Mouse (Mus musculus) cerebellum, adult 18-20 months (tissue): ENCODE results near the gene Kcna2.
A peak's percentile ranks its signal among the peaks of the same experiment; 100 is the strongest.

Source experiments
- DNase-seq, 2 experiments: peaks; one replicate each; pipeline ENCODE4 v3.0.0; 2021

The Kcna2 gene

DNA sequence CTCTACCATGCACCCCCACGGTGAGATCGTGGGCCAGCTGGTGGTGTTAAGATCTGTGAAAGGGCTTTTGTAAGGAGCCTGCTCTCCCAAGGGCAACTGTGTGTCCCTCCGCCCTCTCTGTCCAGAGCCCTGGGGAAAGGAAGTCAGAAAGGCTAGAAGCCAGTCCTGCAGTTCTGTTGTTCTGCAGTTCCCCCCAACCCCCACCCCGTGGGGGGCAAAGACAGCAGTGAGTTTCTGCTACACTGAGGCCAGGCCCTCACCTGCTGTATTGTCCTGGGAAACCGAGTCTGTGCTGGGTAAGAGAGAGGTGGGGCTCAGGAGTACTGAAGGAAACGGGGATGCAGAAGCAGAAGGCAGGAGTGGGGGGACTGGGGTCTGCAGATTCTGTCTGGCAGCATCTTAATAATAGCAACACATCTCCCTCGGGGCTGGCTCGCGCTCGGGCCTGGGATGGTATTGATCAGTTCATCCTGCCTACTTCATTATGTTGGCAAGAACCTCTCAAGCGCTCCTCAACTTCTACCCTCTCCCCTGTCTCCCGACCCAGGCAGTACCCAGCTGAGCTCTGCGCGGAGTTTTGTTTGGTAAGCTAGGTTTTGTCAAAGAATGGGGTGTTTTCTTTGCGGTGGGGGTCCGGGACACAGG lies at the start of gene Kcna2:
TSS of gene Kcna2 (plus strand) at position 336 of the 645 bp plus-strand sequence.
- peak; percentile 38 to 52 for DNase-seq

DNA sequence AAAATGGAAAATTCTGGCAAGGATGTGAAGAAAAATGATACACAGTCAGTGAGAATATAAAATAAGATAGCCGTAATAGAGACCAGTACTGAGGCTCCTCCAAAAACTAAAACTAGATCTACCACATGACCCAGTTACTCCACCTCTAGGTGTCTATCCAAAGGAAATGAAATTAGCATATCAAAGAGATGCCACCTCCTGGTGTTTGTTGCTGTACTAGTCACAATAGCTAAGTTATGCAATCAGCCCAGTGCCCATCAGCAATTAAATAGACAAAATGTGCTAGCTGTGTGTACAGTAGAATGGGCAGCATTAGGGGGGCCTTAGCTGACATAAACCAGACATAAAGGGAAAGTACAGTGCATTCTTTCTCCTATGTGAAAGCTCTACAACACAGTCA lies 39.5 kb upstream of the Kcna2 start:
- DNase-seq: no peak

DNA sequence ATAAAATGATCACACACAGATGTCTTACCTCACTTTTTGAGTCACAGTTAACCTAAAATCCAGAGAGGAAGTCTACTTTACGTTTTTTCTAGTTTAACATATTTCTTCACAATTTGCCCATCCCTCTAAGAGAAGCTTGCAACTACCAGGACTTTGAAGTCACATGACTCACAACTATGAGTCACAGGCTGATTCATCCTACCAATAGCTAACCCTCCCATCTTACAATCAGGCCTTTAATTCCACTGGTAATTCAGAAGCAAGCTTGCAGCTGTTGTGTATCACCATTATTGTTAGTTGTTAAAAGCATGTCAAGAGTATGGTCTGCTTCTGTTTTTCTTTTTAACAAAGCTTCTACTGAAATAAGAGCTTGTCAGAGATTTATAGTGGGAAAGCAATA lies 38.2 kb upstream of the Kcna2 start:
- no peak for DNase-seq

DNA sequence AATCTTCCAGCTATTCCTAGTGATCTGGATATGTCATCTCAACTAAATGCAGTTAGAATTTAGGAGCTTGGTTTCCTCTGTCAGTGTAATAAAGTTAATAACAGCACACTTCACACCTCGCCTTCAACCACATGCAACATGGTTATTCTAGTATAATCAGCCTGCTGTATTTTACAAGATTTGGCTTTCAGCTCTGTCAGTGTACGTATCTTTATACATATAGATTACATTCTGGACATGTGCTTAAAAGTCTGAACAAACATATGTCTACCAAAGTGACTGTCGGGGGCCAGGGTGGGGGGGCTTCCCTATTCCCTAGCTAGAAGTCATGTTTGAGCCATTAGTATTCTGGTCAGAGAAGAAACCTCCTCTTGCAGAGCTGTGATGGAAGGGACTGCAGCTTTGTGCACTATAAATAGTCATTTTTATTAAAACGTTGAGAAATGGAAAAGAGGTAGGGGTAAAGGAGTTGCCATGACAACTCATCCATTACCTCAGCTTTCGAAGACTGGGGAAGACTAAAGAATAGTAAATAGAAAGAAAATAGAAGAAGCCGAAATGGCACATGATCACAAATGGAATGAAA lies 35.3 kb upstream of the Kcna2 start:
- no peak for DNase-seq

DNA sequence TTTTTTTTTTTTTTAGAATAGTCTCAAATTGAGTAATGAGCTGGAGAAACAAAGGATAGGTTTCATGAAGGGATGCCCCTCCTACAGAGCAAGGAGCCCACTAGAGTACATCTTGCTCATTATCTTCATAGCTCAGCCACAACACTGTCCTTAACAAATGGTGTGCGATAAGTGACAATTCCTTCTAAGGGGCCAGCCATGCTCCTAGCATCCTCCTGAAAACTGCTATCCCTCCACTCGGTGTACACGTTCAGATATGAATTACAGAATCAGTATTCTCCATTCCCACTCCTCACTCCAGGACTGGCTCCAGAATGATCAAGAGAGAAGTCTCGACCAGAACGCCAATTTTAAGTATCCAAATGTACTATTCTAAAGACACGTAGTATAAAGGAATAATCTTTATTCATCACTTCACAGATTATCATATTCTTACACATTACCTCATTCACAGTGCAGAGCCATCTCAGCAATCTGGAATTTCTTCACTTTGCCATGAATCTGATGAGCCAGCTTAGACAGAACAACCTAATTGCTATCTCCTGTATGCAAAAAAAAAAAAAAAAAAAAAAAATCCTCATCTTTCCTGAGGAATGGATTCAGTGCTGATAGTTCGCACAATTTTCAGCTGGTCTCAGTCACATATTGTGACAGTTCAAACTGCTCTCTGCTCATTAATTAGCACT lies 34.6 kb upstream of the Kcna2 start:
- no peak for DNase-seq

DNA sequence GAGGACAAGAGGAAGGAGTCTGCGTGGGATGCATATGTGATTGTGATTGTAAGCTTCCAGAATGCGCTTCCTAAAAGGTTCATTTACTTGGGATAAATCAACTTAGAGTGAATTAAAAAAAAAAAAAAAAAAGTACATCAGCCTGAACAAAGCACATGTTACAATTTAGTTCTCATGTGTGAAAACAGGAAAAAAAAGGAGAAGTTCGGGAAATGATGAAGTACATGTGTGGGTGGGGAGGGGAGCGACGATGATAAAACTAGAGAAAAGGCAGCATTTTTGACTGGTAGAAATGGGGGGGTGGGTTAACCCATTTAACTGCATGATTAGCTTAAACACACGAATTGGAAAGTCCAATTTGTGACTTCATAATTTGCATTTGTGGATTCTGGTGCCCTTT lies 33.7 kb upstream of the Kcna2 start:
- DNase-seq: no peak

DNA sequence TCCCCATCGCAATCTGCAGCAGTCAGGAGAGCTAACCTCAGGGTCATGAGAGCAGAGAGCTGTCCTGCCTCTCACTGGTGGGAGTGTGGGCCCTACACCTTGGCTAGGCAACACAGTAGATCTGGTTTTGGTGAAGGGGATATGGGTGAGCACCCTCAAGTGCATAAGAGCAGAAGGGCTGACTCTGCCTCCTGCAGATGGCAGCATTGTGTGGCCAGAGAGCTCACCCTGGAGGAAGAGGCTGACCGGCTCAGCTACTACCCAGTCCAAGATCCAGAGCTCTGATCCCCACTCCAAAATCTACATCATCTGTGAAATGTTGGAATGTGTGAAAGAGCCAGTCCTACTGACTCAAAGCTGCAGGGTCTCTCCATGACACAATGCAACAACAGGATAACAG lies 27.1 kb upstream of the Kcna2 start:
- DNase-seq: no peak

DNA sequence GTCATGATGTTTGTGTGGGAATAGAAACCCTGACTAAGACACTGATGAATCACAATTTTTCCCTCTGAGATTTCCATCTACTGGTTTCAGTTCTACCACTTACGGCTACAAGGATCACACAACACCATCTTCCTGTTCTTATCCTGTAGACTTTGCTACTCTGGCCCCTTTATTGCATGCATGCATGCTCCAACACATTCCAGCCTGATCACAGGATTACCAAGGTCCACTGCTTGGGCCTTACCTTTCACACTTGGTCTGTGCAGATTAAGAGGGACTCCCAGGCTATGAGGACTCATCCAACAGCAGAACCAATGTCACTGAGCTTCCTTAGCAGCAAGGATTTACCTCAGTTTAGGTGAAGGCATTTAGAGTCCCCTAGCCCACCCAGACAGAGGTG lies 25.2 kb upstream of the Kcna2 start:
- no peak for DNase-seq

DNA sequence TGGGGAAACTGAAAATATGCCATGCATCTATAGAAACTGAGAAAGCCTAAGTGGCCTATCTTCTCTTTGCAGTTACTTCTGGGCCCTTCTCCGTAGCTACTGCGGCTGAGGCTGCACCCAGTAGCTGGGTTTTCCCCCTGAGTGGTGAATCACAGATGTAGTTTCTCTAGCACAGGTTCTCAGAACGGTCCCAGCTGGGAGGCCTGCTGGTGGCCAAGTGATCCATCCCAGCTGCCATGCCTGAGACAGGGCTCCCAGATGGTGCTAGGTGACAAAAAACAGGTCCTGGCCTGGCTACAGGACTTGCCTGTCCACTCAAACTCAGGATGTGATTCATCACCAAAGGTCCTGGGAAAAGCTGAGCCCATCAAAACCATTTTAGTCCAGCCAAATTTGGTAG lies 24.3 kb upstream of the Kcna2 start:
- no peak for DNase-seq

DNA sequence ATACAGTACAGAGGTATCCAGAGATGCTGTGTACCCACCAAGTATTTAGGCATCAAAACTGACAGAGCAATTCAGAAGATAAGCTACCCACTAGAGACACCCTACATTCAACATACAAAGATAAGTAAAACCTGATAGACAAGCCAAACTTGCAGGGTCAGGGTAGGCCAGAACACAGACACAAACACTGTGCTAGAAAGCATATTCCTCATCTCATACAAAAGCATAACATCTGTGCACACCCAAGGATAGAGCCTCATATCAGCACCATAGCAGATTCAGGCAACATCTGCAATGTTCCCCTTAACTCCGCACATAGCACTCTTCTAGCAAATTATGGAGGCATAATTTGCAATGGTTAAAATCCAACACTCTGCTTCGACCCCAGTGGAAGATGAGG lies 23.8 kb upstream of the Kcna2 start:
- DNase-seq: no peak

DNA sequence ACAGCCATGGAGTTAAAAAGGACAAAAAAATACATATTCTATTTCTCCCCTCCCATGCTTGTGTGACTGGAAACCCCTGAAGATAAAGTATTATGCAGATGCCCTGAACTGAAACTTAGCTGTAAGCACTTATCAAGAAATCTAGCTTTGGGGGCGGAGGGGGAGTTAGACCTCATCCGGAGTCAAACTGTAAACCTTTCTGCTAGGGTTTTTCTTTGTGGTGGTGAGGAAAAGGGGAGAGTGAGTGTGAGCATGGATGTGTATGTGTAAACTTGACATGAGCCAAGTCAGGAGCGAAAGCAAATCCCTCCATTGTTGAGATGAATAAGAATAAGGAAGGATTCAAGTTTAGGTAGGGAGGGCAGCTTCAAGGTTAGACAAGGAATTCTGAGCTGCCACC lies 20.1 kb upstream of the Kcna2 start:
- DNase-seq: no peak

DNA sequence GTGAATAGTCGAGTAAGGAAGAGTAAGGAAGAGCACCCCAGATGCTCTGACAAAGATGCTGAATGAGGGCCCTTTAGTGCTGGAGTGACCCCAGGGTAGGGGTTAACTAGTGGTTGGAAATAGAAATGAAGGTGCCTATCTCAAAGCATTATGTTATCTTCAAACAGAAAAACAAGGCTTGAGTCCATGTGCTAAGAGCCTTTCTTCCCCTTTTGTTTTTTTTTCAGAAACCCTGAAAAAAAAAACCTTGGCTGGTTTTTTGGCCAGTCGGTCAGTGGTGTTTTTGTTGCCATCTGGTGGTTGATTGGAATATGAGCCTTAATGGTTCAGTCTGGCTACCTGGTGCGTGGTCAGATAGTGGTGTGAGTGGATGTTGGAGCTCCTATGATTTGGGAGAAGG lies 19.7 kb upstream of the Kcna2 start:
- peak in 1 of 2 experiments; percentile 34 for DNase-seq

DNA sequence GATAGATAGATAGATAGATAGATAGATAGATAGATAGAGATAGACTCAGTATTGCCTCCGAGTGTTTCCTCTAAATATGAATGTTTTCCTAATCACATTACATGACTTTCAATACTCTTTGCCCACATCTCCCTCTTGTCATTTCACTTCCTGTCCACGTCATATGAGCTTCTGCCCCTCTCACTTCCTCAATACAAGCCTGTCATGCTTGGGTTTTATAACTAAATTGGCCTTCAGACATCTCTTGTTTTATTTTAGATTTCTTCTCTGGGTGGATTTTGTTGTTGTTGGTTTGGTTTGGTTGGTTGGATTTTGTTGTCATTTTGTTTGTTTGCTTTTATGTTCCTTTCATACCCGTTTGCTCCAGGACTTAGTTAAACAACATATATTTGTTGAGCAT lies 16.4 kb upstream of the Kcna2 start:
- no peak for DNase-seq

DNA sequence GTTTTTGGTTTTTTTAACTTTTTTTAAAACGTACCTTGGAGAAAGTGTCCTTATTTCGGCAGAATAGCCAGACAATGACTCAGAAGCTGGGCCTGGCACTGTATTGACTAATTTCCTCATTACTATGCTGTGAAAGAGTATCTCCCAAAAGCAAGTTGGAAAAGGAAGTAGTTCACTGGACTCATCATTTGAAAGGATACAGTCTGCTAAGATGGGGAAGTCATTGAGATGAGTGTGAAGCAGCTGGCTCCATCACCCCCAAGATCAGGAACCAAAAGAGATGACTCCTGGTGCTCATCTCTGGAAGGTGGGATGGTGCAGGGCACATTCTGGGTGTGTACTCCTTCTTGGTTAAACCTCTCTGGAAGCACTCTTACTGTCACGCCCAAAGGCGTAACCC lies 13.5 kb upstream of the Kcna2 start:
- no peak for DNase-seq

DNA sequence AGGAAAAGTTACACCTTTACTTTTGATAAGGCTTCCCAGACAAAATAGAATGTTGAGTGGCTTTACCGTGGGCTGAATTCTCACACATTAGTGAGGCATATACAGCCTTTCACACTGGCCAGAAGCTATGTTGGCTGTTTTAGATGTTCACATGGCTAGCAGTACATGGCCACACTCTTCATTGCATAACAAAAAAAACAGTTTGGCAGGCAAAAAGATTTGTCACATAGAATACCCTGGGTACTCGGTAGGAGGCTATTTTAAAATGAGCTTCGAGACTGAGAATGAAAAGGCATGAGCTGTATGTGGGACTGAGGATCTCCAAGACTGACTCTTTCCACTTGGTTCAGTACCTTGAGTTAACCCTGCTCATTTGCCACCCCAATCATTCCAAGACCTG lies 12.1 kb upstream of the Kcna2 start:
- no peak for DNase-seq

DNA sequence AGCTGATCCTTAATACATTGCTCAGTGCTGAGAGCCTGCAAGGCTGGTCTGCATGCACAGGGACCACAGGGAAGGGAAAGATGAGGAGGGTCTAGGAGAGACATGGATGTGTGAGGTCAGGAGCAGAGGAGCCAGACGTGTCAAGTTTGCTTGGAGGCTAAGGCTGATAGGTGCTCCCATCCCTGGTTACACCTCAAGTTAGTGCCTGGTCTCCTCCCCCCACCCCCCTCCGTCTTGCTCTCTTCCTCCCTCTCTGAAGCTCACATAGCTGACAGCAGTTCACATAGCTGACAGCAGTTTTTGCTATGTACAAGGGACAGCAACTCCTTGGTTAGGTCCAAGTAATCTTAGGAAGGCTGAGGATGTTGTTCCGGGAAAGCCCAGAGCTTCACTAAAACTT lies 11.5 kb upstream of the Kcna2 start:
- no peak for DNase-seq

DNA sequence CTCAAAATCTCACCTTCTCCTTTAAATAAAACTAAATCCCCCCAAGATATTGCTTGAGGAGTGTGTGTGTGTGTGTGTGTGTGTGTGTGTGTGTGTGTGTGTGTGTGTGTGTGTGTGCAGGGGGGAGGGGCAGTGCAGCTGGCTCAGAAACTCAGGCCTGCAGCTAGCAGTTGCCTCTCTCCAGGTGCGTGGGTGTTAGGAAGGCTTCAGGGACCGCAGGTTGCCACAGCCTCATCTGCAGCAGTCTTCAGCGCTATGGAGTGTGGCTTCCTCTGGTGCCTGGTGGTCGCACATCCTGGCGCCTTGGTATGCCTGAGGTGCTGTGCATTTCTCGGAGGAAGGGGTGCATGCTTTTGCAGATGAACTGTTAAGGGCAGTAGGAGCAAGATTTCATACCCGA lies 10.9 kb upstream of the Kcna2 start:
- no peak for DNase-seq

DNA sequence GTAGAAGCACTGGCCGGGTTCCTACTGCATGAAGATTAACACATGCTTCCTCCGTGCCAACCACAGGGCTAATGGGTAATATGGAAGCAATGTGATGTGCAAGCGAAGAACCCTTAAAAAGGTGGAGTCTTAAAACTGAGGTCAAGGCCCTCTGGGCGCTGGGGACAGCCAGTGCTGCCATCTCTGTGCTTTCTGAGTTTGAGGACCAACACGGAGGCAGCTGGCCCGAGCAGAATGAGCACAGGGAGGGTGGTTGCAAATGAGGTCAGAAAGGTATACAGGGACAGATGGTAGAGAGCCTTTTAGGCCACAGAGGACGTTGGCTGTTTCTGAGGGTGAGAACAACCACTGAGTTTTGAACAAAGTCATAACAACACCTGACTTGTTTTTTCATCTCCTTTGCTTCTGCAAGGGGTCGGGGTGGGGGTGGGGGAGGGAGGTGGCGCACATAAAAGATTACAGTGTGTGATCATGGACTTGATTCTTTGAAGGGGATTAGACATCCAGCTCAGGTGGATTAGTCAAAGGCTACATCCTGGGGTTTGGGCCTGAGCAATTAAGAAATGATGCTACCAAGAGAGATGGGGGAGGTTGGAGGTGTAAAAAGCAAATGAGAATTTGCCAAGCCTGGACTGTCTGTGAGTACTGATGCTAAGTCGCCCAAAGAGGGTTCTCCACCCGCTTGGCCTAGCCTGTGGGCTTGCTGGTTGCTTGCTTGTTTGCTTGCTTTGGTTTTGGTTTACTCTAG lies 10.4 kb upstream of the Kcna2 start:
- DNase-seq: peak; percentile 72 to 82

DNA sequence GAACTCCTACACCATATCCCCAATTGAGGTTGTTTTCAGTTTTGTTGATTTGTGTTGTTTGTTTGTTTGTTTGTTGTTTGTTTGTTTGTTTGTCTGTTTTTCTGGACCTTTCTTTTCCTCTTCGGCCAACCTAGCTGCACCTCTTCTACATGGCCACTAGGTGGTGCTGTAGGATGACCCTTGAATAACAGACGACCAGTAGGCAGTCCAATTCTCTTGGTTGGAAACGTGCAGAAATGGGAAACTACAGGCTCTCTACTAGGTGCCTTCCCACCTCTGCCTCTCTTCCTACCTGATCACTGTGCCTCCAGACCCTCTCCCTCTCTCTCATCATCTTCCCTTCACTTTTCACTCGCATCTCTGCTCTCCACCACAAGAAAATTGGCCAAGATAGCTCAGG lies 6.9 kb upstream of the Kcna2 start:
- peak; percentile 70 to 84 for DNase-seq

DNA sequence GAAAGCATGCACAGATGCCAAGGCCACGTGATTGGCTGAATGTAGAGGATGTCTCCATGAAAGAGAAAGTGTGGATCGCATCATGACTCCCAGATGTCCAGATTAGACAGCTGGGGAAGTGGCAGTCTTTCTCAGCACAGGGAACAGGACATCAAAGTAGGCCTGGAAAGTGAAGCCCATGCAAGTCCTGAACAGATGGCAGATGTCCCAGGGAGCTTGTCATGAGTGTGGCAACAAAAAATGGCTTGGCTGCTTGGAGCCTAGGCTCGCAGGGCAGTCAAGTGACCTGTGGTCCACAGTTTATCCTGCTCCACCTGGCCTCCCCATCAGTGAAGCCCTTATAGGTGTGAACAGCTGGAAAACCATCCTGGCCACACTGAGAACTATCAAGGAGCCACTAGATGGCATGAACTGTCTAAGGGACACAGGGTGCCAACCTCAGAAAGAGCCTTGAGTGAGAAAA lies 4.6 kb upstream of the Kcna2 start:
- DNase-seq: peak; percentile 49 to 52

DNA sequence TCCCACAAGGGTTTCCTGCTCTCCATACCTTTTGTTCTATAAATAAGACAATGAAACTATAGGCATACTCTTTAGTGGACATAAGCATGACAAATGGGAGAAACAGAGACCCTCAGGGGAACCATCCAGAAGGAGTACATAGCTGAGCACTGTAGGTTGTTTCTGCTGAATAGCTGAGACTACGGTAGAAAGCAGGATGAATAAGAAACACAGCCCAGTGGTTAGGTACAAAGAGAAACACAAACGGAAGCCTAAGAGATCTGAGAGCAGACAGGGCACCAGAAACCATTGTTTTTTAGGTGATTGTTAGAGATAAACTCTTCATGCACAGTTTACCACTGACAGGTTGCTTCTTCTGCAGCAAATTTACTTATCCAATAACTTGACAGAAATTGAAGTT lies 1.1 kb upstream of the Kcna2 start:
- DNase-seq: no peak

DNA sequence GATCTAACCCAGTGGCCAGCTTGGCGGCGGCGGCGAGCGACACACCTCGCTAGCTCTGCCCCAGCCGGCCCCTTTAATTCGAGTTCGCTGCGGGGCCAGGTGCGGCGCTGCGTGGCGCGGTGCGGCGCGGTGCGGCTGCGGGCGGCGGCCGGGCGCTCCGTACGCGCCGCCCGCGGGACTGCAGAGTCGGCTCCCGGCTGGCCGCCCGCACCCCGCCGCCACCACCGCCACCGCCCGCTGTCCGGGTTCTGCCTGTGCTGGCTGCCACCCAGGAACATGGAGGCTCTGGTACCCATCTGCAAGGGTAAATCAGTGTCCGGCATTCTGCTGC lies 475 bp downstream of the Kcna2 start:
- DNase-seq: peak; percentile 81 to 90

DNA sequence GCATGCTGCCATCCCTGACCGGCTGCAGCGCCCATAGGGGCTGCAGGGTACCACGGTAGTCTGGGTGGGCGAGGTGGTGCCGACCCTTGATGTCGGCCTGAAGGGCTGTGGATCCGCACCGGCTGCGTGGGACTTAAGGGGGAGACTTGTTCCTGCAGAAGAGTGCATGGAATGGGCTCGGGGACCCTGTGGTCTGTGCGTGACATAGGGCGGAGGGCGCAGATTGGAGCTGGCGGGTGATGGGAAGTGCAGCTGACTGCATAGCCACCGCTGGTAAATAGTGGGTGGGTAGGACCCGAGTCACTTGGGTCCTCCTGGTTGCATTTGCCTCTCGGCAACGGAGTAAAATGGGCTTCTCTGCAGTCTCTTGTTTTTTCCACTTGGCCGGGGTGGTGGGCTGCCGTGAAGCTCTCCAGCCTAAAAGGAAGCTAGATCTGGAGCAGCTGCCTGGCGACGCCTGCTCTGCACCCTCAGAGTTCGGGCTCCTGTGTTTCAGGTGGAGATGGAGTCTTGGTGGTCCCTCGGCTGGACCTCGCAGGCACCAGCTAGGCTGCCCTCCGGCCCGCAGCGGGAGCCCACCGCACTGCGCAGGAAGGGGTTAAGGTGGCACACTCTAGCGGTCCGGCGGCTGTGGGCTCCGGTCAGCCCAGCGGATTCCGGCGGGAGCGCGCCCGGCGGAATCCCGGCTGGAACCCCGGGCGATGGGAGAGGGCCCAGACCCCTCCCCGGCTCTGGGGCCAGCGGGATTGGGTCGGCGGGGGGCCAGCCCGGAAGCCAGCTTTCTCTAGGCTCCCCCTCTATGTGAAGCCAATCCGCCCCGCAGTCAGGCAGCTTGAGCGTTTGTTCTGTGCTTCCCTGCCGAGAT lies 1.1 kb downstream of the Kcna2 start:
- peak; percentile 57 to 70 for DNase-seq
